Mouse (Mus musculus): ENCODE measurements around the gene Mrps7. TPM values are rescaled to one million over a fixed set of nuclear protein-coding genes. Genes with fewer than 3 reads are reported as not detected.

The Mrps7 gene
- polyA plus RNA-seq, 1 experiment from 2014 or later: 52.2 TPM

DNA sequence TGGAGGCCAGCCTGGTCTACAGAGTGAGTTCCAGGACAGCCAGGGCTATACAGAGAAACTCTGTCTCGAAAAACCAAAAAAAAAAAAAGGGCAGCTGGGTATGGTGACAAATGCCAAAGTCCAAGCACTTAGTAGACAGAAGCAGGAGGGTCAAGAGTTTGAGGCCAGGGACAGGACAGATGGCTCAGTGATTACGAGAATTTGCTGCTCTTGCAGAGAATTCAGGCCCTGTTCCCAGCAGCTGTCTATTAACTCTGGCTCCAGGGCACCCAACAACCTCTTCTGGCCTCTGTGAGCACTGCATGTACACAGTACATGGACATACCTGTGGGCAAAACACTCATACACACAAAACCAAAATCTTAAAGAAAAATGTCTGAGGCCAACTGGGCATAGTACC is 14.3 kb downstream of the Mrps7 start:
- Histone ChIP-seq H3K4me1 (replicated peaks; ENCODE audit: control insufficient read depth, insufficient read depth, low read length) (no peaks in the 10 kb centered on the region), H3K4me2 (replicated peaks; ENCODE audit: low read depth) (no peak overlapping the region), H3K36me3 (ENCODE audit: control insufficient read depth, insufficient read depth) (peaks cover 44% of the 10 kb centered on the region; the same call in 1 of the 2 replicates), H3K9me3 (ENCODE audit: control insufficient read depth) (no peaks in the 10 kb centered on the region), H3K4me3 (ENCODE audit: low read depth, low read length) (no peak overlapping the region), H3K27ac (ENCODE audit: low read depth, low read length) (no peak overlapping the region), H3K9ac (ENCODE audit: low read depth, low read length) (no peak overlapping the region), H3K27me3 (replicated peaks; ENCODE audit: control insufficient read depth, insufficient read depth, low read length) (no peaks in the 10 kb centered on the region)
- 78% methylated on average over 2 of the region's 2 CpGs for WGBS
- no peak for ATAC-seq
- TF ChIP-seq CTCF (IDR thresholded peaks at IDR 0.05; ENCODE audit: low read depth): no peak

DNA sequence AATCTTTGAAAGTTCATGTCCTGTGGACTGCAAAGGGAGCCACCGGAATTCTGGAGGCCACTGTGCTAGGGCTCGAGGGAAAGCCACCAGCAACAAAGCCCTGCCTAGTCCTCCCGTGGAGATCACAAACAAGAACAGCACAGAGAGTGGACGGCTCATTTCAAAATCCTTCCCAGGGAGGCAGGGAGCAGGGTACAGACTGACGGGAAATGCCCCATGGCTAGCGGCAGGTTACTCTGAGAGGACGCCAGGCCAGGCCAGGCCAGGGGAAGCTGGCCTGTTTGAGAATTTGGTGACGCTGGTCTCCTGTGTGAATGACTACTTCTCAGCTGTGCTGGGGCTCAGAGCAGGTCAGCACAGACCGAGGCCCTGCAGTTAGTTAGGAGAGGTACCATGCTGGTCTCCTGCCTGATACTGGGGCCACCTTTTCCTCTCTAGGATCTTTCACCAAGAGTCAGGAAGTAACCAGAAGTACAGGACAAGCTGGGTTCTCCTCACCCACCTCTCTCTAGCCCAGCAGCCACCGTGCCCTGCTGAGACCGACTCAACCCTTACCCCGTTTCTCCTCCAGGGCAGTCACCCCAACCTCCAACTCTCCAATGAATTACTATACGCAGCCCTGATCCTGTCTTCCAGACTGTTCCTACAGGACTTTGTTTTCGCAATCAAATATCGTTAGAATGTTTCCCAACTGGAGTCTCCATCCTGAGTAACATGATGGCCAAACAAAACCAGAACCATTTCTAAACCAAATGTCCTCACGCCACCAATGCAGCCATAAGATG is 15.2 kb downstream of the Mrps7 start:
- 90% methylated on average over 16 of the region's 16 CpGs for WGBS
- Histone ChIP-seq H3K9ac (ENCODE audit: low read depth, low read length) (no peak overlapping the region), H3K9me3 (ENCODE audit: control insufficient read depth) (no peaks in the 10 kb centered on the region), H3K27me3 (replicated peaks; ENCODE audit: control insufficient read depth, insufficient read depth, low read length) (no peaks in the 10 kb centered on the region), H3K4me2 (replicated peaks; ENCODE audit: low read depth) (no peak overlapping the region), H3K4me1 (replicated peaks; ENCODE audit: control insufficient read depth, insufficient read depth, low read length) (no peaks in the 10 kb centered on the region), H3K27ac (ENCODE audit: low read depth, low read length) (no peak overlapping the region), H3K36me3 (ENCODE audit: control insufficient read depth, insufficient read depth) (peaks cover 49% of the 10 kb centered on the region; the same call in 1 of the 2 replicates), H3K4me3 (ENCODE audit: low read depth, low read length) (no peak overlapping the region)
- no peak for ATAC-seq
- TF ChIP-seq CTCF (IDR thresholded peaks at IDR 0.05; ENCODE audit: low read depth): no peak

DNA sequence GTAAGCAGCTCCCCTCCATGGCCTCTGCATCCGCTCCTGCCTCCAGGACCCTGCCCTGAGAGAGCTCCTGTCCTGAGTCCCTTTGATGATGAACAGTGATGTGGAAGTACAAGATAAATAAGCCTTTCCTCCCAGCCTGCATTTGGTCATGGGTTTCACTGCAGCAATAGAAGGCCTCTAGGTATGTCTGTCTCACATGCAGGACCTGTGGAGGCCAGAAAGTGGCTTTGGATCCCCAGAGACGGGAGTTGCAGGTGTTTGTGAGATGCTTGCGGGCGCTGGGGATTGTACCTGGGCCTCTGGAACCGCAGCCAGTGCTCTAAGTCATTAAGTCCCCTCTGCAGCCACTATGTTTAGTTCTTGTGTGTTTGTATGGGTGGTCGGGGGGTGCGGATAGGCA is 16.2 kb downstream of the Mrps7 start:
- Histone ChIP-seq H3K4me3 (ENCODE audit: low read depth, low read length) (no peak overlapping the region), H3K4me2 (replicated peaks; ENCODE audit: low read depth) (no peak overlapping the region)
- ATAC-seq: no peak

DNA sequence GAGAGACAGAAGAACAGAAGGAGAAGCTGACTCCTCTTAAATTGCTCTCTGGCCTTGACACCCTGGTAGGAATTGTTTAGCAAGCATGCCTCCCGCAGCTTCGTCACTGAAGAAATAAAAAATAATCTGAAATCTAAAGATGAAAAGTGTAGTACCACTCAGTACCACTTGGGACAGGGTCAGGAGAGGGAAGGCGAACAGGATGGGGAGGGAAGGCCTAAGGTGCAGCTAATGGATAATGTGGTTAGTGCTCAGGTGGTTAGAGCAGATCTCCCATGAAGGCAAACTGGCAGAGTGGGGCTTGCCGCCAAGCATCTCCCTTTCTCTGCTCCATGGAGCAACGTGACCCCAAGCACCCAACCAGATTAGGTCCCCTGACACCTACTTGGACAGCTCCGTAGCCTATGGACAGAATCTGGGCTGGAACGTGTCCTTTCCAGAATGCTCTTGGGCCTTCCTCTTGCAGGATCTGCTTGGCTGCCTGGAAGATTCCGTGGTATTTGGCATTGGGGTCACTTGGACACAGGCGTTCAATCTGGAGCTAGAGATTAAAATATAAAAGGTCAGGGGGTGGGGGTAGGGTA is 19.9 kb downstream of the Mrps7 start:
- no peak for ATAC-seq
- H3K4me1 ChIP-seq (replicated peaks; ENCODE audit: control insufficient read depth, insufficient read depth, low read length): no peaks in the 10 kb centered on the region; the same call in 1 of the 2 replicates
- no peaks in the 10 kb centered on the region for H3K27me3 ChIP-seq (replicated peaks; ENCODE audit: control insufficient read depth, insufficient read depth, low read length)
- peak; percentile 70 for TF ChIP-seq CTCF (IDR thresholded peaks at IDR 0.05; ENCODE audit: low read depth)
- 74% methylated on average over 9 of the region's 9 CpGs for WGBS
- no peak overlapping the region for H3K4me3 ChIP-seq (ENCODE audit: low read depth, low read length)
- H3K36me3 ChIP-seq (ENCODE audit: control insufficient read depth, insufficient read depth): peaks cover 35% of the 10 kb centered on the region; the same call in 1 of the 2 replicates
- no peak overlapping the region for H3K9ac ChIP-seq (ENCODE audit: low read depth, low read length)
- no peak overlapping the region for H3K4me2 ChIP-seq (replicated peaks; ENCODE audit: low read depth)
- no peaks in the 10 kb centered on the region for H3K9me3 ChIP-seq (ENCODE audit: control insufficient read depth)
- H3K27ac ChIP-seq (ENCODE audit: low read depth, low read length): no peak overlapping the region

More for the DNA sequence above, 16.2 kb downstream of the Mrps7 start:
- H3K36me3 ChIP-seq (ENCODE audit: control insufficient read depth, insufficient read depth): peaks cover 44% of the 10 kb centered on the region; the same call in 1 of the 2 replicates
- H3K9ac ChIP-seq (ENCODE audit: low read depth, low read length): no peak overlapping the region
- WGBS: 95% methylated on average over 7 of the region's 7 CpGs
- H3K27ac ChIP-seq (ENCODE audit: low read depth, low read length): no peak overlapping the region
- no peaks in the 10 kb centered on the region for H3K9me3 ChIP-seq (ENCODE audit: control insufficient read depth)
- no peaks in the 10 kb centered on the region for H3K4me1 ChIP-seq (replicated peaks; ENCODE audit: control insufficient read depth, insufficient read depth, low read length)
- TF ChIP-seq CTCF (IDR thresholded peaks at IDR 0.05; ENCODE audit: low read depth): no peak
- no peaks in the 10 kb centered on the region for H3K27me3 ChIP-seq (replicated peaks; ENCODE audit: control insufficient read depth, insufficient read depth, low read length)

- WGBS: 71% methylated on average over 9 of the region's 9 CpGs
- no peaks in the 10 kb centered on the region for H3K27me3 ChIP-seq (replicated peaks; ENCODE audit: control insufficient read depth, insufficient read depth, low read length)
- H3K4me3 ChIP-seq (ENCODE audit: low read depth, low read length): no peak overlapping the region
- peaks cover 22% of the 10 kb centered on the region; the same call in 1 of the 2 replicates for H3K36me3 ChIP-seq (ENCODE audit: control insufficient read depth, insufficient read depth)
- H3K4me1 ChIP-seq (replicated peaks; ENCODE audit: control insufficient read depth, insufficient read depth, low read length): no peaks in the 10 kb centered on the region; the same call in 1 of the 2 replicates
- TF ChIP-seq CTCF (IDR thresholded peaks at IDR 0.05; ENCODE audit: low read depth): no peak
- no peak overlapping the region for H3K9ac ChIP-seq (ENCODE audit: low read depth, low read length)
- no peak for ATAC-seq
- H3K4me2 ChIP-seq (replicated peaks; ENCODE audit: low read depth): no peak overlapping the region
- H3K9me3 ChIP-seq (ENCODE audit: control insufficient read depth): no peaks in the 10 kb centered on the region
- H3K27ac ChIP-seq (ENCODE audit: low read depth, low read length): no peak overlapping the region
Measured at GRCm38 (mm10) chr11:115625877-115626276, 22.2 kb downstream of the Mrps7 start.

GRCm38 (mm10) chr11:115626824-115627616 is 23.3 kb downstream of the Mrps7 start:
- H3K4me2 ChIP-seq (replicated peaks; ENCODE audit: low read depth): peak overlapping the region; percentile 83
- no peak for TF ChIP-seq CTCF (IDR thresholded peaks at IDR 0.05; ENCODE audit: low read depth)
- H3K36me3 ChIP-seq (ENCODE audit: control insufficient read depth, insufficient read depth): peaks cover 14% of the 10 kb centered on the region; the same call in 1 of the 2 replicates
- H3K9ac ChIP-seq (ENCODE audit: low read depth, low read length): peak overlapping the region; percentile 45; the same call in 1 of the 2 replicates
- peak overlapping the region; percentile 64 for H3K4me3 ChIP-seq (ENCODE audit: low read depth, low read length)
- 40% methylated on average over 11 of the region's 11 CpGs for WGBS
- no peaks in the 10 kb centered on the region for H3K27me3 ChIP-seq (replicated peaks; ENCODE audit: control insufficient read depth, insufficient read depth, low read length)
- H3K27ac ChIP-seq (ENCODE audit: low read depth, low read length): no peak overlapping the region
- H3K9me3 ChIP-seq (ENCODE audit: control insufficient read depth): no peaks in the 10 kb centered on the region
- H3K4me1 ChIP-seq (replicated peaks; ENCODE audit: control insufficient read depth, insufficient read depth, low read length): no peaks in the 10 kb centered on the region; the same call in 1 of the 2 replicates
- no peak for ATAC-seq
